Mouse (Mus musculus) heart, postnatal 0 days (tissue): Measurements from ENCODE around the gene Fam98a. TPM values are rescaled to one million over a fixed set of nuclear protein-coding genes. Genes with fewer than 3 reads are reported as not detected.

ENCODE experiments used
- ATAC-seq: fragments of 200-750 bp; cut with Nextera tagmentation; 2 replicates; pipeline ENCODE4 v1.8.0; 2017; ENCODE audit warnings: low read depth, moderate number of reproducible peaks, moderate library complexity; ENCODE audit not compliant: insufficient read depth
- DNase-seq: peaks from one replicate; pipeline ENCODE4 v3.0.0-alpha.2; 2016; ENCODE audit warnings: low spot score
- H3K27ac ChIP-seq: fragments of 300-500 bp; sonication (generic); 2 replicates; pipeline ENCODE4 v1.5.1; 2014; ENCODE audit warnings: low read depth, mild to moderate bottlenecking
- H3K27me3 ChIP-seq: fragments of 300-500 bp; sonication (generic); 2 replicates; pipeline ENCODE4 v1.6.1; 2014; ENCODE audit warnings: low read length, mixed read lengths; ENCODE audit not compliant: control insufficient read depth, insufficient read depth
- H3K36me3 ChIP-seq: fragments of 300-500 bp; sonication (generic); replicated peaks from 2 replicates; pipeline ENCODE4 v1.6.1; 2014; ENCODE audit warnings: low read length, mixed read lengths; ENCODE audit not compliant: control insufficient read depth, insufficient read depth
- H3K4me1 ChIP-seq: fragments of 300-500 bp; sonication (generic); 2 replicates; pipeline ENCODE4 v1.6.1; 2014; ENCODE audit warnings: antibody characterized with exemption; ENCODE audit not compliant: control insufficient read depth, insufficient read depth
- H3K4me2 ChIP-seq: fragments of 300-500 bp; sonication (generic); 2 replicates; pipeline ENCODE4 v1.6.1; 2014; ENCODE audit warnings: low read depth, mild to moderate bottlenecking, low read length, moderate library complexity
- H3K4me3 ChIP-seq: fragments of 300-500 bp; sonication (generic); 2 replicates; pipeline ENCODE4 v1.5.1; 2014; ENCODE audit warnings: low read depth, low read length
- H3K9ac ChIP-seq: fragments of 300-500 bp; sonication (generic); replicated peaks from 2 replicates; pipeline ENCODE4 v1.6.1; 2014; ENCODE audit warnings: low read depth, low read length, mixed read lengths
- H3K9me3 ChIP-seq: fragments of 300-500 bp; sonication (generic); replicated peaks from 2 replicates; pipeline ENCODE4 v1.6.1; 2016; ENCODE audit warnings: low read length; ENCODE audit not compliant: control insufficient read depth
- CTCF ChIP-seq: IDR thresholded peaks from 2 replicates; pipeline ENCODE4 v1.5.1; 2016; ENCODE audit warnings: antibody characterized with exemption, control low read depth, low read depth
- EP300 ChIP-seq: IDR thresholded peaks from 2 replicates; pipeline ENCODE4 v1.6.1; 2016; ENCODE audit warnings: antibody characterized with exemption, low read depth
- WGBS: fragments of 180-500 bp; shearing (Covaris S2); extraction: QIAGEN DNeasy Blood & Tissue Kit; methylation state at CpG from one replicate; pipeline ENCODE4 v1.1.7; 2014; 5-methylcytosine and 5-hydroxymethylcytosine counted together
- polyA plus RNA-seq: library from polyadenylated mRNA; unstranded; fragments of >200 nt; fragmentation: Nextera tagmentation; extraction: Ambion mirVana; gene quantifications from 2 replicates; pipeline ENCODE4 v1.2.1, GENCODE M21; 2015
- total RNA-seq: library from RNA; depleted of rRNA; stranded (reverse); fragments of >200 nt; gene quantifications from 2 replicates; pipeline ENCODE4 v1.2.3, GENCODE M21; 2014; ENCODE audit warnings: low replicate concordance; rRNA removed

Gene Fam98a
- total RNA-seq, result 6.9 and 7.7 TPM in 2 replicates
- 19.3 and 20.8 TPM in 2 replicates for polyA plus RNA-seq

GRCm38 (mm10) chr17:75551512-75552400 lies at the start of gene Fam98a:
TSS of gene Fam98a (minus strand) at chr17:75551946.
- Histone ChIP-seq H3K9me3 (no peaks in the 10 kb centered on the region), H3K27me3 (no peaks in the 10 kb centered on the region), H3K4me1 (0 out of 2 replicates have a peak, but pooled peaks cover 6% of the 10 kb centered on the region), H3K27ac (peak within 1 kb of the TSS; percentile 80), H3K9ac (peak within 1 kb of the TSS; percentile 72), H3K36me3 (peaks cover 14% of the 10 kb centered on the region; the same call in 1 of the 2 replicates), H3K4me3 (peak within 1 kb of the TSS; percentile 73), H3K4me2 (peak within 1 kb of the TSS; percentile 88)
- peak; percentile 99 for DNase-seq
- WGBS, result under 1% methylated on average over 56 of the region's 56 CpGs
- TF ChIP-seq CTCF, result peak; percentile 82
- TF ChIP-seq EP300, result no peak
- peak; percentile 97 for ATAC-seq

GRCm38 (mm10) chr17:75598652-75599051 lies 46.9 kb upstream of the Fam98a start:
- H3K27me3 ChIP-seq, result no peaks in the 10 kb centered on the region
- no peaks in the 10 kb centered on the region for H3K4me1 ChIP-seq
- no peak overlapping the region for H3K4me2 ChIP-seq
- H3K9ac ChIP-seq, result no peak overlapping the region
- H3K9me3 ChIP-seq, result no peaks in the 10 kb centered on the region
- no peaks in the 10 kb centered on the region for H3K36me3 ChIP-seq
- H3K4me3 ChIP-seq, result no peak overlapping the region
- no peak for ATAC-seq
- H3K27ac ChIP-seq, result no peak overlapping the region
- WGBS, result 66% methylated on average over 3 of the region's 3 CpGs
- DNase-seq, result no peak
- TF ChIP-seq CTCF (no peak), EP300 (no peak)

- no peaks in the 10 kb centered on the region for H3K36me3 ChIP-seq
- WGBS, result 96% methylated on average over 1 of the region's 1 CpGs
- no peaks in the 10 kb centered on the region for H3K4me1 ChIP-seq
- no peak for TF ChIP-seq EP300
- TF ChIP-seq CTCF, result no peak
- H3K27me3 ChIP-seq, result no peaks in the 10 kb centered on the region
- H3K9me3 ChIP-seq, result no peaks in the 10 kb centered on the region
- no peak overlapping the region for H3K9ac ChIP-seq
- no peak overlapping the region for H3K4me2 ChIP-seq
- no peak overlapping the region for H3K27ac ChIP-seq
- ATAC-seq (no peak), DNase-seq (no peak)
- no peak overlapping the region for H3K4me3 ChIP-seq
Observed at GRCm38 (mm10) chr17:75582738-75583137, 31.0 kb upstream of the Fam98a start.

GRCm38 (mm10) chr17:75575608-75576007 lies 23.9 kb upstream of the Fam98a start:
- no peak for ATAC-seq
- H3K36me3 ChIP-seq, result no peaks in the 10 kb centered on the region
- H3K27me3 ChIP-seq, result no peaks in the 10 kb centered on the region
- H3K4me2 ChIP-seq, result no peak overlapping the region
- no peaks in the 10 kb centered on the region for H3K9me3 ChIP-seq
- H3K9ac ChIP-seq, result no peak overlapping the region
- no peak overlapping the region for H3K27ac ChIP-seq
- WGBS, result 35% methylated on average over 7 of the region's 7 CpGs
- no peak for DNase-seq
- no peaks in the 10 kb centered on the region for H3K4me1 ChIP-seq
- no peak overlapping the region for H3K4me3 ChIP-seq
- TF ChIP-seq EP300 (no peak), CTCF (no peak)

- no peak overlapping the region for H3K4me2 ChIP-seq
- no peaks in the 10 kb centered on the region for H3K4me1 ChIP-seq
- no peak overlapping the region for H3K4me3 ChIP-seq
- H3K27ac ChIP-seq, result no peak overlapping the region
- ATAC-seq (no peak), DNase-seq (no peak)
- WGBS, result 86% methylated on average over 2 of the region's 2 CpGs
- TF ChIP-seq EP300, result no peak
- no peak for TF ChIP-seq CTCF
- H3K36me3 ChIP-seq, result no peaks in the 10 kb centered on the region
- no peaks in the 10 kb centered on the region; the same call in 1 of the 2 replicates for H3K9me3 ChIP-seq
- no peaks in the 10 kb centered on the region for H3K27me3 ChIP-seq
- H3K9ac ChIP-seq, result no peak overlapping the region
Observed at GRCm38 (mm10) chr17:75558041-75558440, 6.3 kb upstream of the Fam98a start.
